Mouse (Mus musculus) neural tube, embryonic 11.5 days (tissue): ENCODE measurements around the gene Cpvl. TPM values are rescaled to one million over a fixed set of nuclear protein-coding genes. Genes with fewer than 3 reads are reported as not detected.
A peak's percentile ranks its signal among the peaks of the same experiment; 100 is the strongest.

ENCODE experiments used
- ATAC-seq: fragments of 200-750 bp; cut with Nextera tagmentation; 2 replicates; pipeline ENCODE4 v1.8.0; 2017; ENCODE audit warnings: moderate number of reproducible peaks, mild to moderate bottlenecking, moderate TSS enrichment, moderate library complexity; ENCODE audit not compliant: insufficient read depth, low FRiP score, low TSS enrichment
- DNase-seq: peaks from one replicate; pipeline ENCODE4 v3.0.0-alpha.2; 2015; ENCODE audit warnings: low spot score
- H3K27ac ChIP-seq: fragments of 300-500 bp; sonication (generic); 2 replicates; pipeline ENCODE4 v1.5.1; 2014; ENCODE audit warnings: low read depth, mild to moderate bottlenecking, low read length
- H3K27me3 ChIP-seq: fragments of 300-500 bp; sonication (generic); 2 replicates; pipeline ENCODE4 v1.6.1; 2014; ENCODE audit warnings: mild to moderate bottlenecking, low read length, mixed read lengths; ENCODE audit not compliant: control insufficient read depth, insufficient read depth
- H3K36me3 ChIP-seq: fragments of 300-500 bp; sonication (generic); 2 replicates; pipeline ENCODE4 v1.6.1; 2014; ENCODE audit warnings: mild to moderate bottlenecking, low read length, moderate library complexity, mixed read lengths; ENCODE audit not compliant: control insufficient read depth, insufficient read depth
- H3K4me1 ChIP-seq: fragments of 300-500 bp; sonication (generic); 2 replicates; pipeline ENCODE4 v1.6.1; 2014; ENCODE audit warnings: low read length, mixed read lengths; ENCODE audit not compliant: control insufficient read depth, insufficient read depth
- H3K4me2 ChIP-seq: fragments of 300-500 bp; sonication (generic); 2 replicates; pipeline ENCODE4 v1.6.1; 2014; ENCODE audit warnings: low read depth, mild to moderate bottlenecking, moderate library complexity
- H3K4me3 ChIP-seq: fragments of 300-500 bp; sonication (generic); 2 replicates; pipeline ENCODE4 v1.5.1; 2014; ENCODE audit warnings: low read depth, low read length
- H3K9ac ChIP-seq: fragments of 300-500 bp; sonication (generic); 2 replicates; pipeline ENCODE4 v1.6.1; 2014; ENCODE audit warnings: mild to moderate bottlenecking, low read length
- H3K9me3 ChIP-seq: fragments of 300-500 bp; sonication (generic); 2 replicates; pipeline ENCODE4 v1.6.1; 2016; ENCODE audit warnings: low read length; ENCODE audit not compliant: control insufficient read depth
- WGBS: fragments of 180-500 bp; shearing (Covaris S2); extraction: QIAGEN DNeasy Blood & Tissue Kit; methylation state at CpG from one replicate; pipeline ENCODE4 v1.1.7; 2014; 5-methylcytosine and 5-hydroxymethylcytosine counted together
- polyA plus RNA-seq: library from polyadenylated mRNA; unstranded; fragments of >200 nt; fragmentation: Nextera tagmentation; extraction: Ambion mirVana; gene quantifications from 2 replicates; pipeline ENCODE4 v1.2.1, GENCODE M21; 2014

Gene Cpvl
- polyA plus RNA-seq, 1 experiment from 2014 or later: not detected

GRCm38 (mm10) chr6:53897872-53898464 is 80.5 kb downstream of the Cpvl start:
- Histone ChIP-seq H3K4me1 (no peaks in the 10 kb centered on the region), H3K27ac (no peak overlapping the region), H3K9ac (no peak overlapping the region), H3K27me3 (no peaks in the 10 kb centered on the region), H3K9me3 (no peaks in the 10 kb centered on the region), H3K4me2 (no peak overlapping the region), H3K36me3 (no peaks in the 10 kb centered on the region), H3K4me3 (no peak overlapping the region)
- no peak for DNase-seq
- ATAC-seq: no peak
- WGBS: 56% methylated on average over 7 of the region's 7 CpGs

- Histone ChIP-seq H3K4me1 (no peaks in the 10 kb centered on the region), H3K36me3 (no peaks in the 10 kb centered on the region), H3K27ac (no peak overlapping the region), H3K27me3 (no peaks in the 10 kb centered on the region), H3K4me2 (no peak overlapping the region), H3K9ac (no peak overlapping the region), H3K9me3 (no peaks in the 10 kb centered on the region), H3K4me3 (no peak overlapping the region)
- WGBS: 96% methylated on average over 6 of the region's 6 CpGs
- no peak for DNase-seq
- ATAC-seq: no peak
Measured at GRCm38 (mm10) chr6:53897126-53897525, 81.3 kb downstream of the Cpvl start.

GRCm38 (mm10) chr6:53893731-53894130 is 84.7 kb downstream of the Cpvl start:
- no peaks in the 10 kb centered on the region for H3K36me3 ChIP-seq
- no peaks in the 10 kb centered on the region for H3K9me3 ChIP-seq
- ATAC-seq (no peak), DNase-seq (no peak)
- no peaks in the 10 kb centered on the region for H3K4me1 ChIP-seq
- no peaks in the 10 kb centered on the region for H3K27me3 ChIP-seq
- no peak overlapping the region for H3K4me2 ChIP-seq
- no peak overlapping the region for H3K4me3 ChIP-seq
- 79% methylated on average over 3 of the region's 3 CpGs for WGBS
- H3K9ac ChIP-seq: no peak overlapping the region
- H3K27ac ChIP-seq: no peak overlapping the region

- H3K4me3 ChIP-seq: no peak overlapping the region
- H3K9ac ChIP-seq: no peak overlapping the region
- no peak overlapping the region for H3K27ac ChIP-seq
- no peaks in the 10 kb centered on the region for H3K36me3 ChIP-seq
- no peaks in the 10 kb centered on the region for H3K9me3 ChIP-seq
- no peak for DNase-seq
- 58% methylated on average over 3 of the region's 3 CpGs for WGBS
- H3K27me3 ChIP-seq: no peaks in the 10 kb centered on the region
- H3K4me2 ChIP-seq: no peak overlapping the region
- H3K4me1 ChIP-seq: no peaks in the 10 kb centered on the region
- ATAC-seq: no peak
Measured at GRCm38 (mm10) chr6:53891109-53891508, 87.4 kb downstream of the Cpvl start.

- H3K27ac ChIP-seq: no peak overlapping the region
- no peak overlapping the region for H3K9ac ChIP-seq
- no peak overlapping the region for H3K4me2 ChIP-seq
- WGBS: 82% methylated on average over 4 of the region's 4 CpGs
- H3K4me1 ChIP-seq: peaks cover 3% of the 10 kb centered on the region; the same call in 1 of the 2 replicates
- no peak for ATAC-seq
- no peak for DNase-seq
- H3K36me3 ChIP-seq: no peaks in the 10 kb centered on the region
- H3K27me3 ChIP-seq: no peaks in the 10 kb centered on the region
- no peaks in the 10 kb centered on the region for H3K9me3 ChIP-seq
- no peak overlapping the region for H3K4me3 ChIP-seq
Measured at GRCm38 (mm10) chr6:53884931-53885330, 93.5 kb downstream of the Cpvl start.

- no peak overlapping the region for H3K27ac ChIP-seq
- WGBS: 90% methylated on average over 8 of the region's 8 CpGs
- H3K9ac ChIP-seq: no peak overlapping the region
- peaks cover 3% of the 10 kb centered on the region; the same call in 1 of the 2 replicates for H3K4me1 ChIP-seq
- no peak overlapping the region for H3K4me2 ChIP-seq
- H3K4me3 ChIP-seq: no peak overlapping the region
- no peak for ATAC-seq
- no peaks in the 10 kb centered on the region for H3K27me3 ChIP-seq
- H3K9me3 ChIP-seq: no peaks in the 10 kb centered on the region
- DNase-seq: no peak
- no peaks in the 10 kb centered on the region for H3K36me3 ChIP-seq
Measured at GRCm38 (mm10) chr6:53884496-53884895, 94.0 kb downstream of the Cpvl start.

GRCm38 (mm10) chr6:53883405-53883804 is 95.1 kb downstream of the Cpvl start:
- H3K27me3 ChIP-seq: no peaks in the 10 kb centered on the region
- 83% methylated on average over 7 of the region's 7 CpGs for WGBS
- DNase-seq (no peak), ATAC-seq (no peak)
- no peaks in the 10 kb centered on the region for H3K36me3 ChIP-seq
- H3K27ac ChIP-seq: no peak overlapping the region
- H3K4me1 ChIP-seq: peaks cover 3% of the 10 kb centered on the region; the same call in 1 of the 2 replicates
- H3K4me3 ChIP-seq: no peak overlapping the region
- H3K9ac ChIP-seq: no peak overlapping the region
- H3K9me3 ChIP-seq: no peaks in the 10 kb centered on the region
- no peak overlapping the region for H3K4me2 ChIP-seq

GRCm38 (mm10) chr6:53881623-53882022 is 96.8 kb downstream of the Cpvl start:
- Histone ChIP-seq H3K27ac (0 out of 2 replicates have a peak overlapping the region, but pooled peaks have one; percentile 3), H3K9ac (no peak overlapping the region), H3K4me2 (no peak overlapping the region), H3K9me3 (no peaks in the 10 kb centered on the region), H3K36me3 (no peaks in the 10 kb centered on the region), H3K4me3 (no peak overlapping the region), H3K27me3 (no peaks in the 10 kb centered on the region), H3K4me1 (peaks cover 3% of the 10 kb centered on the region; the same call in 1 of the 2 replicates)
- ATAC-seq: peak; percentile 31
- 25% methylated on average over 10 of the region's 10 CpGs for WGBS
- DNase-seq: no peak

GRCm38 (mm10) chr6:53881235-53881606 is 97.2 kb downstream of the Cpvl start:
- peaks cover 3% of the 10 kb centered on the region; the same call in 1 of the 2 replicates for H3K4me1 ChIP-seq
- peak overlapping the region; percentile 14; the same call in 1 of the 2 replicates for H3K4me3 ChIP-seq
- peak; percentile 38; the same call in 1 of the 2 replicates for ATAC-seq
- peak overlapping the region; percentile 61 for H3K9ac ChIP-seq
- H3K36me3 ChIP-seq: no peaks in the 10 kb centered on the region
- DNase-seq: no peak
- no peaks in the 10 kb centered on the region for H3K27me3 ChIP-seq
- H3K9me3 ChIP-seq: no peaks in the 10 kb centered on the region
- H3K27ac ChIP-seq: peak overlapping the region; percentile 54; the same call in 1 of the 2 replicates
- WGBS: 24% methylated on average over 5 of the region's 5 CpGs
- H3K4me2 ChIP-seq: peak overlapping the region; percentile 42
